Mouse (Mus musculus) B cell, adult (primary cell): ENCODE measurements around the gene Krt87. TPM values are rescaled to one million over a fixed set of nuclear protein-coding genes. Genes with fewer than 3 reads are reported as not detected.

Source experiments
- total RNA-seq: library from RNA; stranded (reverse); gene quantifications from 4 replicates; pipeline ENCODE4 v1.2.4, GENCODE M21; 2023; ENCODE audit not compliant: inconsistent age

Gene Krt87
- total RNA-seq = not detected in 4 replicates

DNA sequence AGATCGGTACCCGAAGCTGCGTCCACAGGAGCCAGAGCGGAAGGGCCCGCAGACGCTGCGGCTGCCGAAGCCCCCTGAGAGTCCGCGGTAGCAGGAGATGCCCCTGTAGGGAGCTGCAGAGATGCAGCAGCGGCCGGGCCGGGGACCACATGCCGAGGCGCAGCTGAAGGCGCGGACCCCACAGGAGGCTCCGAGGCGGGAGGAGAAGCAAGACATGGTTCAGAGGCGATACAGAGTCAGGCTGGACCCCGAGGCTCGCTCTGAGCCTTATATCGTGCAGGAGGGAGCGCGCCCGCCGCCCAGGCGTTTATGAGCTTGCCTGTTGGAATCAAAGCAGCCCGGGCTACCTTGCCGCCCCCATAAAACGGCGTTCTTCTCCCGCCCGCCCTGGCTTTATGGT is at the start of gene Krt87:
Gene Krt87, minus strand, starts transcription at position 250 of the 400 bp plus-strand sequence.

DNA sequence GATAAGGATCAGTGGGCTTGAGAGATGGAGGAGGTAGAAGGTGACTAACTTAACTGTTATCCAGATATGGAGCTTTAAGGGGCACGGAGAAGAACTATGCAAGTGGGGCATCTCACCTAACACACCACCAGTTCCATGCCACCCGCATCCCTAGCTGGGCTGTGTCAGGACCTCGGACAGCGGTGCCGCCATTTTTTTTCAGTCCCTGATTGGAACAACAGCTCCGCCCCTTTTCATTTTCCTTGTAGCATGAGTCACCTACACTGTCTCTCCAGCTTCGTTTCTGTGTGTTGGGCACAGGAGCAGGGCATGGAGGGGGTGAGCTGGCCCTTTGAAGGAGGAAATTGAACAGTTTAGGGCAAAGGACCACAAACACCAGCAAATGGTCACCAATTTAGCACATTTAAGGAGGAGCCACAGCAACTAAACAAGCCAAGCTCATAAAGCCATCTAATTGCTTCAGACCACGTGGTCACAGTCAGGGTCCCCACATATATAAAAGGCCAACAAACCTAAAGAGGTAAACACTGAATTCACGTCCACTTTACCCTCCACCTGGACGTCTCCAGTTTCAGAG is 34.4 kb upstream of the Krt87 start, which contains the start of gene Krt86:
Gene Krt86, plus strand, starts transcription at position 527 of the 577 bp plus-strand sequence.

DNA sequence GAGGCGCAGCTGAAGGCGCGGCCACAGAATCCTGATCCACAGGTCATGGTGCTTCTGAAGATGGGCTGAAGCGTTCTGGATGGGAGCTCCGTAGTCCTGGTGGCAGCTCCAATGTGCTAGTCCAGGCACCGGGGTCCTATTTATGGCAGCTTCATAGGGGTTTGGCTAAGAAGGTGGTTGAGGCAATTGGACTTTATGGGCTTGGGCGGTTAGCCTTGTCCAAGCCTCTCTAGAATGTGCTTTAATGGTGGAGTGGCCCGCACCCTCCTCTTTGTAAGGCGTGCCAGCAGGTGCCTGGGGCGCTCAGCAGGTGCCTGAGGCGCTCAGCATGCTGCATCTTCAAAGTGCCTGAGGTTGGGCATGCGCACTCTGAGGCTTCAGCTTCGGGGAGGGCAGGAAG is 25.0 kb upstream of the Krt87 start, which contains the start of gene Krt81:
Gene Krt81, minus strand, starts transcription at position 101 of the 400 bp plus-strand sequence.

GRCm38 (mm10) chr15:101447444-101447843 is 8.8 kb upstream of the Krt87 start, which contains the start of gene Krt88:
Gene Krt88, plus strand, starts transcription at chr15:101447744.

GRCm38 (mm10) chr15:101410775-101411174 is 27.8 kb downstream of the Krt87 start, which contains the start of gene Krt7:
Gene Krt7, plus strand, starts transcription at chr15:101411043.

Other genes with a start within 250 kb of the Krt87 start
- 27.0 to 35.5 TPM (median 34.3 TPM) in 4 replicates for gene Grasp, start 214.6 kb downstream of the Krt87 start, total RNA-seq
- gene Nr4a1, start 184.5 kb downstream of the Krt87 start, total RNA-seq = 493 to 528 TPM (median 512 TPM) in 4 replicates
- gene Atg101, start 154.5 kb downstream of the Krt87 start, total RNA-seq = 56.5 to 76.2 TPM (median 66.4 TPM) in 4 replicates
- 0.96 to 2.2 TPM (median 2.0 TPM) in 4 replicates for gene 6030408B16Rik, start 145.6 kb downstream of the Krt87 start, total RNA-seq
- gene Krt80, start 68.6 kb downstream of the Krt87 start, total RNA-seq = 0.18 to 0.26 TPM in 2 of 4 replicates, not detected in the others
- not detected in 4 replicates for gene Krt7, start 27.8 kb downstream of the Krt87 start, total RNA-seq
- gene Krt88, start 8.9 kb upstream of the Krt87 start, total RNA-seq = not detected in 4 replicates
- not detected in 4 replicates for gene Krt81, start 24.9 kb upstream of the Krt87 start, total RNA-seq
- gene Krt86, start 34.7 kb upstream of the Krt87 start, total RNA-seq = not detected in 4 replicates
- not detected in 4 replicates for gene Krt83, start 52.7 kb upstream of the Krt87 start, total RNA-seq
- not detected in 4 replicates for gene Gm49425, start 78.5 kb upstream of the Krt87 start, total RNA-seq
- gene Krt84, start 94.0 kb upstream of the Krt87 start, total RNA-seq = not detected in 4 replicates
- gene Krt82, start 111.9 kb upstream of the Krt87 start, total RNA-seq = not detected in 4 replicates
- not detected in 4 replicates for gene Krt90, start 124.1 kb upstream of the Krt87 start, total RNA-seq
- not detected in 4 replicates for gene Krt75, start 135.1 kb upstream of the Krt87 start, total RNA-seq
- not detected in 4 replicates for gene Gm5414, start 189.4 kb upstream of the Krt87 start, total RNA-seq
- gene Gm5478, start 208.6 kb upstream of the Krt87 start, total RNA-seq = not detected in 4 replicates
- not detected in 4 replicates for gene Krt6b, start 241.5 kb upstream of the Krt87 start, total RNA-seq